Mouse (Mus musculus) heart, adult 2 months (tissue): ENCODE data around the gene Mras. TPM values are rescaled to one million over a fixed set of nuclear protein-coding genes. Genes with fewer than 3 reads are reported as not detected.

Source experiments
- DNase-seq, 2 experiments: peaks; one replicate each; pipeline ENCODE4 v3.0.0; 2021
- H3K27ac ChIP-seq: fragments of 200-600 bp; 2 replicates; pipeline ENCODE4 v1.8.1; 2022
- H3K27me3 ChIP-seq: fragments of 200-500 bp; 2 replicates; pipeline ENCODE4 v1.6.1; 2012; ENCODE audit warnings: mild to moderate bottlenecking, low read length, inconsistent platforms, mixed read lengths; ENCODE audit not compliant: control insufficient read depth, insufficient read depth
- H3K36me3 ChIP-seq: fragments of 200-500 bp; 2 replicates; pipeline ENCODE4 v1.6.1; 2012; ENCODE audit warnings: low read length, inconsistent platforms; ENCODE audit not compliant: control insufficient read depth, insufficient read depth
- H3K4me1 ChIP-seq: fragments of 200-500 bp; 2 replicates; pipeline ENCODE4 v1.6.1; 2011; ENCODE audit warnings: low read length; ENCODE audit not compliant: control insufficient read depth, insufficient read depth
- H3K4me3 ChIP-seq: fragments of 200-600 bp; 2 replicates; pipeline ENCODE4 v1.8.1; 2022
- H3K79me2 ChIP-seq: fragments of 200-500 bp; replicated peaks from 2 replicates; pipeline ENCODE4 v1.6.1; 2012; ENCODE audit warnings: mild to moderate bottlenecking, inconsistent platforms, low read length, moderate library complexity, mixed read lengths; ENCODE audit not compliant: control insufficient read depth, insufficient read depth
- H3K9ac ChIP-seq: fragments of 200-500 bp; 2 replicates; pipeline ENCODE4 v1.6.1; 2012; ENCODE audit warnings: low read depth, mild to moderate bottlenecking, control low read depth, inconsistent platforms, low read length, mixed read lengths
- CTCF ChIP-seq: fragments of 200-600 bp; IDR thresholded peaks from 2 replicates; pipeline ENCODE4 v1.8.1; 2022; ENCODE audit warnings: antibody characterized with exemption, mild to moderate bottlenecking, moderate library complexity
- EP300 ChIP-seq: fragments of 200-500 bp; IDR thresholded peaks from 2 replicates; pipeline ENCODE4 v1.6.1; 2011; ENCODE audit warnings: low read depth, low read length, control low read depth; ENCODE audit not compliant: insufficient read depth
- POLR2A ChIP-seq: fragments of 200-500 bp; IDR thresholded peaks from 2 replicates; pipeline ENCODE4 v1.6.1; 2011; ENCODE audit warnings: mild to moderate bottlenecking, low read depth, low read length, control low read depth; ENCODE audit not compliant: insufficient read depth
- WGBS: fragments of 180-500 bp; shearing (Covaris S2); methylation state at CpG from one replicate; pipeline ENCODE4 v1.1.7; 2018; 5-methylcytosine and 5-hydroxymethylcytosine counted together
- intact Hi-C: fragments of 180-260 bp; cut with DNase I; formaldehyde crosslinking; loops from one replicate; pipeline ENCODE4 v1.15.1; 2025
- polyA plus RNA-seq: library from polyadenylated mRNA; depleted of rRNA; stranded (reverse); fragments of >200 nt; gene quantifications from 2 replicates; pipeline ENCODE4 v1.2.3, GENCODE M21; 2012
- total RNA-seq, 2 experiments: library from RNA; stranded (reverse); gene quantifications; 2 replicates each; pipeline ENCODE4 v1.2.3; 2021

Gene Mras
- total and polyA plus RNA-seq, 3 experiments: 4.7 to 6.6 (median 5.1) TPM

- H3K27ac ChIP-seq: no peak overlapping the region
- no peak overlapping the region for H3K4me3 ChIP-seq
- H3K36me3 ChIP-seq: no peaks in the 10 kb centered on the region
- TF ChIP-seq EP300: no peak
- peak; percentile 62 for TF ChIP-seq CTCF
- no peaks in the 10 kb centered on the region for H3K27me3 ChIP-seq
- no peaks in the 10 kb centered on the region for H3K79me2 ChIP-seq
- intact Hi-C loops: no loop called here
- no peak for DNase-seq
- H3K4me1 ChIP-seq: no peaks in the 10 kb centered on the region
- no peak overlapping the region for H3K9ac ChIP-seq
- WGBS: 36% methylated on average over 8 of the region's 8 CpGs
Observed at GRCm38 (mm10) chr9:99444590-99445178, 7.5 kb upstream of the Mras start.

GRCm38 (mm10) chr9:99441647-99442433, 4.7 kb upstream of the Mras start:
- Histone ChIP-seq H3K4me3 (no peak overlapping the region), H3K27me3 (no peaks in the 10 kb centered on the region)
- WGBS: 85% methylated on average over 4 of the region's 4 CpGs

GRCm38 (mm10) chr9:99440941-99441340, 3.8 kb upstream of the Mras start:
- WGBS: 75% methylated on average over 5 of the region's 5 CpGs
- no peaks in the 10 kb centered on the region for H3K36me3 ChIP-seq
- H3K4me3 ChIP-seq: no peak overlapping the region
- no peak for DNase-seq
- intact Hi-C loops: no loop called here
- no peaks in the 10 kb centered on the region for H3K27me3 ChIP-seq
- peaks cover 4% of the 10 kb centered on the region for H3K4me1 ChIP-seq
- no peak overlapping the region for H3K9ac ChIP-seq
- H3K27ac ChIP-seq: no peak overlapping the region
- H3K79me2 ChIP-seq: no peaks in the 10 kb centered on the region
- no peak for TF ChIP-seq POLR2A
- no peak for TF ChIP-seq CTCF
- TF ChIP-seq EP300: no peak

More at GRCm38 (mm10) chr9:99441647-99442433, 4.7 kb upstream of the Mras start:
- no peak overlapping the region for H3K27ac ChIP-seq
- DNase-seq: no peak
- H3K4me1 ChIP-seq: peaks cover 4% of the 10 kb centered on the region
- TF ChIP-seq EP300: no peak
- TF ChIP-seq POLR2A: no peak
- no peak for TF ChIP-seq CTCF
- no peaks in the 10 kb centered on the region for H3K79me2 ChIP-seq
- no peaks in the 10 kb centered on the region for H3K36me3 ChIP-seq
- intact Hi-C loops: no loop called here
- no peak overlapping the region for H3K9ac ChIP-seq

GRCm38 (mm10) chr9:99439064-99439463, 1.9 kb upstream of the Mras start:
- Histone ChIP-seq H3K36me3 (no peaks in the 10 kb centered on the region), H3K27me3 (no peaks in the 10 kb centered on the region), H3K4me3 (no peak overlapping the region), H3K27ac (no peak overlapping the region), H3K79me2 (no peaks in the 10 kb centered on the region), H3K4me1 (peaks cover 8% of the 10 kb centered on the region), H3K9ac (no peak overlapping the region)
- TF ChIP-seq POLR2A (no peak), EP300 (no peak), CTCF (no peak)
- WGBS: 67% methylated on average over 8 of the region's 8 CpGs
- intact Hi-C loops: loop anchor here (5.0 to 10.0 kb wide), 3 partner anchors 42 to 294 kb away; partner anchors contain the start of genes Cep70 and Pik3cb
- no peak for DNase-seq

GRCm38 (mm10) chr9:99437781-99438565, 792 bp upstream of the Mras start:
- no peaks in the 10 kb centered on the region for H3K79me2 ChIP-seq
- no peak overlapping the region for H3K4me3 ChIP-seq
- H3K36me3 ChIP-seq: no peaks in the 10 kb centered on the region
- H3K9ac ChIP-seq: no peak overlapping the region
- TF ChIP-seq POLR2A (no peak), CTCF (no peak), EP300 (no peak)
- DNase-seq: no peak
- no peaks in the 10 kb centered on the region for H3K27me3 ChIP-seq
- intact Hi-C loops: loop anchor here (5.0 to 10.0 kb wide), 3 partner anchors 41 to 293 kb away; partner anchors contain the start of genes Cep70 and Pik3cb
- H3K27ac ChIP-seq: no peak overlapping the region
- H3K4me1 ChIP-seq: peaks cover 8% of the 10 kb centered on the region
- WGBS: 85% methylated on average over 12 of the region's 12 CpGs
